Comparison of ENCODE assay signal across 18 mouse cellular contexts in the genomic region with DNA sequence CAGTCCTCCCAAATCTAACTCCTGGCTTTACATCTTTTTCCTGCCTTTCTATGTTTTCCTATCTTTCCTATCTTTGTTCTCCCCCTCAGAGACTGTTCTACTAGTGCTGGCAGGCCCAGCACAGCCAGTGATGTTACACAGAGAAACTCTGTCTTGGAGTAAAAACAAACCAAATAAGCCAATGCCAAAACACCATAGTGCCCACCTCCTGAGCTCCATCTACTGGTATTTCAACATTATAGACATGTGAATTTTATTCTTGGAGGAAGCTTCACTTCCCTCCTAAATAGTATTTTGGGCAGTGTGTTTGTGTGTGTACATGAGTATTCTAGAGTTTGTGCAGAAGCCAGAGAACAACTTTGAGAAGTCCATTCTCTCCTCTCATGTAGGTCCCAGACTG.
DNase-seq lines count a peak whose midpoint lies in the region; ATAC-seq and TF ChIP-seq lines count a peak whose summit lies in the region.
"Had no signal": no experiment of that assay in that cellular context is flagged by ENCODE, and none has a peak within 500 bp of the region (broad histone marks: within the 10 kb centered on the region; RNA-seq: fewer than 3 reads in every experiment).

No protein-coding gene starts in this region.

- H3K9ac ChIP-seq in intestine, postnatal 0 days (ENCODE audit: low read depth, low read length) = no peak overlapping the region
- H3K9ac ChIP-seq in intestine, embryonic 16.5 days (ENCODE audit: low read depth, low read length) = no peak overlapping the region
- H3K9ac ChIP-seq in liver, embryonic 14.5 days (replicated peaks) = peak overlapping the region; percentile 34
- H3K9ac ChIP-seq: heart, embryonic 15.5 days; hindbrain, embryonic 15.5 days; limb, embryonic 13.5 days; lung, embryonic 15.5 days had no signal

- H3K9me3 ChIP-seq in intestine, postnatal 0 days (ENCODE audit: control insufficient read depth) = no peaks in the 10 kb centered on the region
- H3K9me3 ChIP-seq in intestine, embryonic 16.5 days (ENCODE audit: control insufficient read depth, low read length) = no peaks in the 10 kb centered on the region
- no peaks in the 10 kb centered on the region for H3K9me3 ChIP-seq in liver, embryonic 14.5 days (ENCODE audit: control insufficient read depth, low read length)
- H3K9me3 ChIP-seq: heart, embryonic 15.5 days; hindbrain, embryonic 15.5 days; limb, embryonic 13.5 days; lung, embryonic 15.5 days; megakaryocyte, embryonic 14.5 days had no signal

- no peak for ATAC-seq in intestine, postnatal 0 days
- ATAC-seq in intestine, embryonic 16.5 days = no peak
- no peak for ATAC-seq in Patski
- ATAC-seq in liver, embryonic 14.5 days (ENCODE audit: insufficient read depth) = peak; percentile 48; the same call in 1 of the 2 replicates

- H3K4me1 ChIP-seq in intestine, postnatal 0 days (replicated peaks; ENCODE audit: control insufficient read depth, insufficient read depth, low read length) = no peaks in the 10 kb centered on the region
- H3K4me1 ChIP-seq in intestine, embryonic 16.5 days (ENCODE audit: control insufficient read depth, insufficient read depth, low read length) = no peaks in the 10 kb centered on the region
- H3K4me1 ChIP-seq in liver, embryonic 14.5 days (replicated peaks; ENCODE audit: control insufficient read depth in 2 of 2, insufficient read depth in 2 of 2, low read length in 1 of 2) = peaks cover 4% of the 10 kb centered on the region in 2 experiments
- H3K4me1 ChIP-seq: heart, embryonic 15.5 days; hindbrain, embryonic 15.5 days; limb, embryonic 13.5 days; lung, embryonic 15.5 days had no signal

- peak; percentile 33 for TF ChIP-seq CTCF in intestine, postnatal 0 days (IDR thresholded peaks at IDR 0.05; ENCODE audit: low read depth)
- peak; percentile 27 for TF ChIP-seq CTCF in Patski (IDR thresholded peaks at IDR 0.05)
- peak; percentile 18; the same call in 1 of the 2 replicates for TF ChIP-seq CTCF in liver, embryonic 14.5 days (IDR thresholded peaks at IDR 0.05; ENCODE audit: low read depth)

- in situ Hi-C loops in Patski (cut with MboI; ENCODE audit: low pct_unique_long_range_greater_than_20kb) = no loop called here

- no peak overlapping the region for H3K4me2 ChIP-seq in intestine, postnatal 0 days (replicated peaks; ENCODE audit: low read depth)
- no peak overlapping the region for H3K4me2 ChIP-seq in intestine, embryonic 16.5 days (ENCODE audit: low read depth, low read length)
- H3K4me2 ChIP-seq in liver, embryonic 14.5 days (ENCODE audit: low read depth) = no peak overlapping the region
- H3K4me2 ChIP-seq: heart, embryonic 15.5 days; hindbrain, embryonic 15.5 days; limb, embryonic 13.5 days; lung, embryonic 15.5 days had no signal

- H3K4me3 ChIP-seq in intestine, postnatal 0 days (ENCODE audit: low read depth, low read length) = no peak overlapping the region
- no peak overlapping the region for H3K4me3 ChIP-seq in intestine, embryonic 16.5 days (ENCODE audit: low read length)
- H3K4me3 ChIP-seq in liver, embryonic 14.5 days (ENCODE audit: insufficient read depth in 1 of 2, low read depth in 2 of 2, low read length in 2 of 2) = no peak overlapping the region
- H3K4me3 ChIP-seq: erythroblast, embryonic 14.5 days; heart, embryonic 15.5 days; hindbrain, embryonic 15.5 days; left cerebral cortex, adult 2 months; limb, embryonic 13.5 days; lung, embryonic 15.5 days; megakaryocyte, embryonic 14.5 days had no signal

- no peaks in the 10 kb centered on the region for H3K27me3 ChIP-seq in intestine, postnatal 0 days (replicated peaks; ENCODE audit: control insufficient read depth, insufficient read depth, low read length)
- H3K27me3 ChIP-seq in intestine, embryonic 16.5 days (replicated peaks; ENCODE audit: control insufficient read depth, insufficient read depth, low read length) = no peaks in the 10 kb centered on the region
- no peaks in the 10 kb centered on the region for H3K27me3 ChIP-seq in Patski
- H3K27me3 ChIP-seq in liver, embryonic 14.5 days (ENCODE audit: control insufficient read depth, insufficient read depth, low read length) = no peaks in the 10 kb centered on the region
- H3K27me3 ChIP-seq: CH12.LX; heart, embryonic 15.5 days; hindbrain, embryonic 15.5 days; limb, embryonic 13.5 days; lung, embryonic 15.5 days; megakaryocyte, embryonic 14.5 days had no signal

- CTCF ChIA-PET in Patski (lab: Charles Lee) = interaction anchor here (1.5 to 2.3 kb wide), 3 partner anchors 9 to 30 kb away, joined by 3 to 5 read pairs (median 3); no protein-coding TSS in a partner anchor

- POLR2A ChIA-PET in Patski (lab: Charles Lee) = interaction anchor here (0.6 kb wide), 1 partner anchor 55 kb away, joined by 3 read pairs; no protein-coding TSS in a partner anchor

- no peak overlapping the region for H3K27ac ChIP-seq in intestine, postnatal 0 days (ENCODE audit: low read depth, low read length)
- H3K27ac ChIP-seq in intestine, embryonic 16.5 days (ENCODE audit: low read length) = no peak overlapping the region
- H3K27ac ChIP-seq in liver, embryonic 14.5 days = peak overlapping the region; percentile 42
- H3K27ac ChIP-seq: heart, embryonic 15.5 days; hindbrain, embryonic 15.5 days; left cerebral cortex, adult 2 months; limb, embryonic 13.5 days; lung, embryonic 15.5 days had no signal

- DNase-seq in A20 (ENCODE audit: low read depth, low spot score) (peak; percentile 27), Patski (ENCODE audit: low read depth, low spot score) (no peak)
- DNase-seq in liver, embryonic 14.5 days (ENCODE audit: low read depth in 3 of 3, low spot score in 3 of 3) = no peak
- DNase-seq in ovary, postnatal 10 days (ENCODE audit: low spot score) = no peak
- no peak for DNase-seq in adrenal gland, postnatal 10 days
- DNase-seq: cerebellum, adult 9-11 months; kidney, adult 2 months; thymus, postnatal 14 days had no signal

- TF ChIP-seq EP300 in liver, embryonic 14.5 days (IDR thresholded peaks at IDR 0.05; ENCODE audit: low read depth) = no peak

- peaks cover 29% of the 10 kb centered on the region for H3K36me3 ChIP-seq in intestine, postnatal 0 days (ENCODE audit: control insufficient read depth, insufficient read depth)
- H3K36me3 ChIP-seq in intestine, embryonic 16.5 days (ENCODE audit: control insufficient read depth, insufficient read depth, low read length) = peaks cover 13% of the 10 kb centered on the region
- H3K36me3 ChIP-seq in liver, embryonic 14.5 days (replicated peaks; ENCODE audit: control insufficient read depth, insufficient read depth, low read depth) = peaks cover 22% of the 10 kb centered on the region
